Mouse (Mus musculus): ENCODE data around the gene Ank2. TPM values are rescaled to one million over a fixed set of nuclear protein-coding genes. Genes with fewer than 3 reads are reported as not detected.

Ank2 gene
- polyA plus RNA-seq, 1 experiment from 2014 or later = 169 TPM

GRCm38 (mm10) chr3:127525188-127525819 lies 26.2 kb upstream of the Ank2 start:
- Histone ChIP-seq H3K27me3 (replicated peaks; ENCODE audit: control insufficient read depth, insufficient read depth, low read length) (no peaks in the 10 kb centered on the region), H3K4me1 (ENCODE audit: control insufficient read depth, insufficient read depth, low read depth, low read length) (no peaks in the 10 kb centered on the region), H3K4me3 (ENCODE audit: low read length) (no peak overlapping the region), H3K36me3 (ENCODE audit: control insufficient read depth, insufficient read depth, low read length) (no peaks in the 10 kb centered on the region), H3K27ac (ENCODE audit: low read depth, low read length) (no peak overlapping the region), H3K4me2 (ENCODE audit: low read length) (no peak overlapping the region), H3K9ac (ENCODE audit: low read depth, low read length) (no peak overlapping the region), H3K9me3 (ENCODE audit: control insufficient read depth, low read length) (no peaks in the 10 kb centered on the region)
- 79% methylated on average over 8 of the region's 8 CpGs for WGBS
- no peak for ATAC-seq

- Histone ChIP-seq H3K4me3 (ENCODE audit: low read length) (no peak overlapping the region), H3K36me3 (ENCODE audit: control insufficient read depth, insufficient read depth, low read length) (no peaks in the 10 kb centered on the region), H3K27me3 (replicated peaks; ENCODE audit: control insufficient read depth, insufficient read depth, low read length) (no peaks in the 10 kb centered on the region), H3K4me2 (ENCODE audit: low read length) (no peak overlapping the region), H3K9me3 (ENCODE audit: control insufficient read depth, low read length) (no peaks in the 10 kb centered on the region), H3K9ac (ENCODE audit: low read depth, low read length) (no peak overlapping the region), H3K27ac (ENCODE audit: low read depth, low read length) (no peak overlapping the region), H3K4me1 (ENCODE audit: control insufficient read depth, insufficient read depth, low read depth, low read length) (no peaks in the 10 kb centered on the region)
- no peak for ATAC-seq
- WGBS = 80% methylated on average over 10 of the region's 10 CpGs
Observed at GRCm38 (mm10) chr3:127521156-127521555, 22.0 kb upstream of the Ank2 start.

- 86% methylated on average over 6 of the region's 6 CpGs for WGBS
- ATAC-seq = no peak
- H3K4me3 ChIP-seq (ENCODE audit: low read length) = no peak overlapping the region
- no peaks in the 10 kb centered on the region for H3K4me1 ChIP-seq (ENCODE audit: control insufficient read depth, insufficient read depth, low read depth, low read length)
- no peaks in the 10 kb centered on the region for H3K27me3 ChIP-seq (replicated peaks; ENCODE audit: control insufficient read depth, insufficient read depth, low read length)
- no peak overlapping the region for H3K4me2 ChIP-seq (ENCODE audit: low read length)
- no peaks in the 10 kb centered on the region for H3K36me3 ChIP-seq (ENCODE audit: control insufficient read depth, insufficient read depth, low read length)
- no peak overlapping the region for H3K9ac ChIP-seq (ENCODE audit: low read depth, low read length)
- no peak overlapping the region for H3K27ac ChIP-seq (ENCODE audit: low read depth, low read length)
- no peaks in the 10 kb centered on the region for H3K9me3 ChIP-seq (ENCODE audit: control insufficient read depth, low read length)
Observed at GRCm38 (mm10) chr3:127520300-127520699, 21.1 kb upstream of the Ank2 start.

- H3K4me2 ChIP-seq (ENCODE audit: low read length) = no peak overlapping the region
- no peaks in the 10 kb centered on the region for H3K4me1 ChIP-seq (ENCODE audit: control insufficient read depth, insufficient read depth, low read depth, low read length)
- H3K9ac ChIP-seq (ENCODE audit: low read depth, low read length) = no peak overlapping the region
- ATAC-seq = no peak
- H3K9me3 ChIP-seq (ENCODE audit: control insufficient read depth, low read length) = no peaks in the 10 kb centered on the region
- 92% methylated on average over 1 of the region's 1 CpGs for WGBS
- H3K27me3 ChIP-seq (replicated peaks; ENCODE audit: control insufficient read depth, insufficient read depth, low read length) = no peaks in the 10 kb centered on the region
- H3K4me3 ChIP-seq (ENCODE audit: low read length) = no peak overlapping the region
- H3K27ac ChIP-seq (ENCODE audit: low read depth, low read length) = no peak overlapping the region
- H3K36me3 ChIP-seq (ENCODE audit: control insufficient read depth, insufficient read depth, low read length) = no peaks in the 10 kb centered on the region
Observed at GRCm38 (mm10) chr3:127515251-127515650, 16.1 kb upstream of the Ank2 start.

GRCm38 (mm10) chr3:127513699-127514098 lies 14.5 kb upstream of the Ank2 start:
- no peak overlapping the region for H3K9ac ChIP-seq (ENCODE audit: low read depth, low read length)
- no peak overlapping the region for H3K4me2 ChIP-seq (ENCODE audit: low read length)
- H3K36me3 ChIP-seq (ENCODE audit: control insufficient read depth, insufficient read depth, low read length) = no peaks in the 10 kb centered on the region
- no peaks in the 10 kb centered on the region for H3K9me3 ChIP-seq (ENCODE audit: control insufficient read depth, low read length)
- no peaks in the 10 kb centered on the region for H3K27me3 ChIP-seq (replicated peaks; ENCODE audit: control insufficient read depth, insufficient read depth, low read length)
- no peak overlapping the region for H3K4me3 ChIP-seq (ENCODE audit: low read length)
- WGBS = 72% methylated on average over 2 of the region's 2 CpGs
- no peak for ATAC-seq
- H3K27ac ChIP-seq (ENCODE audit: low read depth, low read length) = no peak overlapping the region
- no peaks in the 10 kb centered on the region for H3K4me1 ChIP-seq (ENCODE audit: control insufficient read depth, insufficient read depth, low read depth, low read length)

GRCm38 (mm10) chr3:127512794-127513335 lies 13.7 kb upstream of the Ank2 start:
- H3K4me1 ChIP-seq (ENCODE audit: control insufficient read depth, insufficient read depth, low read depth, low read length) = no peaks in the 10 kb centered on the region
- H3K27me3 ChIP-seq (replicated peaks; ENCODE audit: control insufficient read depth, insufficient read depth, low read length) = no peaks in the 10 kb centered on the region
- H3K9me3 ChIP-seq (ENCODE audit: control insufficient read depth, low read length) = no peaks in the 10 kb centered on the region
- no peak for ATAC-seq
- no peak overlapping the region for H3K4me2 ChIP-seq (ENCODE audit: low read length)
- no peak overlapping the region for H3K27ac ChIP-seq (ENCODE audit: low read depth, low read length)
- 78% methylated on average over 15 of the region's 15 CpGs for WGBS
- no peak overlapping the region for H3K9ac ChIP-seq (ENCODE audit: low read depth, low read length)
- H3K4me3 ChIP-seq (ENCODE audit: low read length) = no peak overlapping the region
- no peaks in the 10 kb centered on the region for H3K36me3 ChIP-seq (ENCODE audit: control insufficient read depth, insufficient read depth, low read length)

- H3K4me2 ChIP-seq (ENCODE audit: low read length) = no peak overlapping the region
- no peak overlapping the region for H3K4me3 ChIP-seq (ENCODE audit: low read length)
- ATAC-seq = no peak
- H3K9me3 ChIP-seq (ENCODE audit: control insufficient read depth, low read length) = no peaks in the 10 kb centered on the region
- no peak overlapping the region for H3K9ac ChIP-seq (ENCODE audit: low read depth, low read length)
- no peaks in the 10 kb centered on the region for H3K27me3 ChIP-seq (replicated peaks; ENCODE audit: control insufficient read depth, insufficient read depth, low read length)
- H3K4me1 ChIP-seq (ENCODE audit: control insufficient read depth, insufficient read depth, low read depth, low read length) = no peaks in the 10 kb centered on the region
- no peaks in the 10 kb centered on the region for H3K36me3 ChIP-seq (ENCODE audit: control insufficient read depth, insufficient read depth, low read length)
- WGBS = 82% methylated on average over 12 of the region's 12 CpGs
- H3K27ac ChIP-seq (ENCODE audit: low read depth, low read length) = no peak overlapping the region
Observed at GRCm38 (mm10) chr3:127511786-127512746, 12.9 kb upstream of the Ank2 start.

- no peak for ATAC-seq
- Histone ChIP-seq H3K9ac (ENCODE audit: low read depth, low read length) (no peak overlapping the region), H3K36me3 (ENCODE audit: control insufficient read depth, insufficient read depth, low read length) (no peaks in the 10 kb centered on the region), H3K27me3 (replicated peaks; ENCODE audit: control insufficient read depth, insufficient read depth, low read length) (no peaks in the 10 kb centered on the region), H3K4me2 (ENCODE audit: low read length) (no peak overlapping the region), H3K4me1 (ENCODE audit: control insufficient read depth, insufficient read depth, low read depth, low read length) (no peaks in the 10 kb centered on the region), H3K9me3 (ENCODE audit: control insufficient read depth, low read length) (no peaks in the 10 kb centered on the region), H3K27ac (ENCODE audit: low read depth, low read length) (no peak overlapping the region), H3K4me3 (ENCODE audit: low read length) (no peak overlapping the region)
- 69% methylated on average over 15 of the region's 15 CpGs for WGBS
Observed at GRCm38 (mm10) chr3:127507878-127508783, 9.0 kb upstream of the Ank2 start.

Data from hindbrain, embryonic 16.5 days (tissue).